Mouse (Mus musculus) splenic B cell, adult 2 months (primary cell): ENCODE results near the gene Ugt1a8.
"Not testable (repeated sequence)": the region's sequence is repeated elsewhere in the genome, so short reads cannot be mapped to it uniquely, and the experiment has no call there.

Source experiments
- DNase-seq: peaks from one replicate; pipeline ENCODE4 v3.0.0-alpha.2; 2011; ENCODE audit warnings: low read depth, low spot score
- H3K27me3 ChIP-seq: 2 replicates; pipeline ENCODE4 v1.6.1; 2012; ENCODE audit warnings: mild to moderate bottlenecking, low read length, moderate library complexity, mixed read lengths; ENCODE audit not compliant: control insufficient read depth, poor library complexity, insufficient read depth, severe bottlenecking
- H3K36me3 ChIP-seq: 2 replicates; pipeline ENCODE4 v1.6.1; 2012; ENCODE audit warnings: mild to moderate bottlenecking, low read length, moderate library complexity, mixed read lengths; ENCODE audit not compliant: control insufficient read depth, poor library complexity, insufficient read depth, severe bottlenecking

Gene Ugt1a8

DNA sequence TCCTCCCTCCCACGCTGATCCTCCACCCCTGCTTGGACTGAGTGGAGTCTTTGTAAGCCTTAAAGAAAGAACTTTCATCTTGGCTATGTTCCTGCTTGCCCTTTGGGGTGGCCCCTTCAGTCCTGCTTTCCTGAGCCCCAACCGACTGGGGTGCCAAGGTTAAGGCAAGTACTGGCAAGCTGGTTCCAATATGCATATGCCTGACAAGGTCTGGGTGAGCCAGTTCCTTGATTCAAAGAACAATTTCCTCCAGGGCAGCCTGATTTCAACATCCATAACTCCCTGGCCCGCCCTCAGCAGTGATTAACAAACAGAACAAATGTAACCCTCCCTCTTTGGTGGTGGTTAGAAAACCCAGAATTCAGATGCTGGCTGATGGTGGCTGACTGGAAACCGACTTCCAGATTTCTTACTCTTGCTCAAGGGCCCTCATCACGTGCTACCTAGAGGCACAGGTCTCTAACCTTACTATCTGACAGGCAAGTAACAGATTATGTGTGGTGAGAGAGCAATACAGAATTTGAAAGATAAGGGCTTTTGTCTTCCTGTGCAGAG is 46.9 kb downstream of the Ugt1a8 start, which contains the start of gene Ugt1a6a:
Gene Ugt1a6a (plus strand): TSS at position 353 of the 555 bp plus-strand sequence.
- DNase-seq, H3K27me3 ChIP-seq: not testable (repeated sequence)

DNA sequence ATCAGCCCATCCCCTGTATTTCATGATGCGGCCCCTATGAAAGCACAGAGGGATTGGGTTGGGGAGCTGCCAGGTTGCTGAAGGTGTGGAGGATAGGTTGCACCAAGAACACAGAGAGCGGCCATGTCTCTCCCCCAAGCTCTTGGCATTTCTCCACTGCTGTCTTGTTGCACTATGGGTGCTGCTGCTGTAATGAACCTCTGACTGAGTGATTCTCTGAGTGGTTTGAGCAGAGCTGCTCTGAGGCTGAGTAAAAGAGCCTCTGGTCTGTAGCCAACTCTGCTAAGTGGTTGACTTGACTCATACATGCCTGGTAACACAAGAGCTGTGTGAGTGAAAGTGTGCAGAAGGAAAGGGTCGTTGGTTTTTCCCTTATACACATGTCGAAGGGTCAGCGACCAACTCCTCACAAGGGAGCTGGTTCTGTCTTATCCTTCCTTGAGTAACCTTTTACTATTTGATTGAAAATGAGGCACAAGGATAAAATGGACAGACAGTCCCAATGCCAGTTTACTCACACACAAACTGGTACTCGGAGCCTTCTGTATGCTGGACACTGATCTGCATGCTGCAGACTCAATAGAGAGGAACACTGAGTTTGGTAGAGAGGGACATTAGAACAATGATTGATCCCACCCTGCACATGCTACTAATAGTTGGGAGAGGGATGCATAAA is 47.8 kb downstream of the Ugt1a8 start:
- not testable (repeated sequence) for DNase-seq, H3K36me3 ChIP-seq, H3K27me3 ChIP-seq

More for the DNA sequence above, 46.9 kb downstream of the Ugt1a8 start, which contains the start of gene Ugt1a6a:
- not testable (repeated sequence) for H3K36me3 ChIP-seq

DNA sequence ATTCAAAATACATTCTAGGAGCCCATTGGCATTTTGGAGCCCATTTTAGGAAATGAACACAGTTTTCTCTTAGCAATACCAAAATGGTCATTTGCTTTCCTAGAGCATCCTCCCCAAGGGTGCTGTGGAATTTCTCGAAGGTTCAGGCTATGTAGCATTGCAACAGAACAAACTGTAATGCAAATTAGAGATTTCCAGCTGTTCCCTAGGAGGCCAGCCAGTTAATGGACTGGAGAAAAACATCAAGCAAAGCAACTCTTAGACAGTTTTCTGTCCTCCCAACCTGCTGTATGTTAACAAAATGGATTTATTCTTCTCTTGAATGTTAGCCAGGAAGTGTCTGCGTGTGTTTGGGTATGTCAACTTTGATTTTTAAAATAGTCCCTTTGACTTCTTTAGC is 49.0 kb downstream of the Ugt1a8 start:
- no peak for DNase-seq
- H3K27me3 ChIP-seq, result no peaks in the 10 kb centered on the region

DNA sequence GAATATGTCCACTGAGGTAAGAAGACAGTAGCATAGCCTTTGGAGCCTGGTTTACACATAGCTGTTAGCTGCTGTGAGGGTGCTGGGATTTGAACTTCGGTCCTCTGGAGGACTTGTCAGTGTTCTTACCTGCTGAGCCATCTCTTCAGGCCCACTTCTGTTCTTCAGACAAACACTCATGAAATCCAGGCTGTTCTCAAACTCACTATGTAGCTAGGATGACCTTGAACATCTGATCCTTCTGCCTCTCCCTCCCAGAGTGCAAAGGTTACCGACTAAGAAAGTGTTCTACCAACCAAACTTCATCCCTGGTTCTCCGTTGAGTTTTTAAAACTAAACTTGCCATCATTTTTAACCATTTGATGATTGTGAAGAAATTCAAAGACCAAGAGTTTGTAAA is 49.7 kb downstream of the Ugt1a8 start:
- H3K36me3 ChIP-seq, result no peaks in the 10 kb centered on the region
- H3K27me3 ChIP-seq, result no peaks in the 10 kb centered on the region
- no peak for DNase-seq

More for the DNA sequence above, 49.0 kb downstream of the Ugt1a8 start:
- no peaks in the 10 kb centered on the region for H3K36me3 ChIP-seq

DNA sequence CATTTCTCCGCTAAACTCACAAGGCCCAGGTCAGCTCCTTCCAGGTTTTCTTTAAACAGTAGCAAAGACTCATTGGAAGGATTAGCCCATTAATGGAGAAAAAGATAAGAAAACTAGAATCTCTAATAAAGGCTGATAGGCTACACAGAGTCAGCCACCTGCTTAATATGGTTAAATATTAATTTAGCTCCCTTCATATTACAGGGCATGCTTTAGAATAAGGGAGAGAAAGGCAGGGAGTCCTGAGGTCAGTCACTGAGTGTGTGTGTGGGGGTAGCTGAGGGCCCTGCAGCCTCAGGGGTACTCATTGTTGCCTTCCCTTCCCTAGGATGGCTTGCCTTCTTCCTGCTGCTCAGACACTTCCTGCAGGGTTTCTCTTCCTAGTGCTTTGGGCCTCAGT is 50.5 kb downstream of the Ugt1a8 start:
- H3K36me3 ChIP-seq, result no peaks in the 10 kb centered on the region
- no peak for DNase-seq
- no peaks in the 10 kb centered on the region for H3K27me3 ChIP-seq

DNA sequence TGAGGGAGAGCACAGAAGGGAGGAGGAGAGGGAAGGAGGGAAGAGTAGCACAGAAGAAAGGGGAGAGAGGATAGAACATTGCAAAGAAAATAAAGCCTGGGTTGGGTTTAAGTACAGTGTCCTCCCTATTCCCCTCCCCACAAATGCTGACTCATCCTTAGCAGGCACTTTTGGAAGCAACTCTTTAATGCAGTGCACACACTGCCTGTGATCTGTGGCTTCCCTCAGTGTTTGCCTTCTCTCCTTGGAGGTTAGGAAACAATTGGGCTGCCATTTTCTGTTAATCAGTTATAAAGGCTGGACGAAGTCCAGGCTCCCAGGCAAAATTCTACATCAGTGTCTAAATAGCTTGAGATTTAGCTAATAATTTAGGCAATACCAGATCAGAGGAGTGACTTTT is 52.9 kb downstream of the Ugt1a8 start:
- H3K36me3 ChIP-seq, H3K27me3 ChIP-seq, DNase-seq: not testable (repeated sequence)

DNA sequence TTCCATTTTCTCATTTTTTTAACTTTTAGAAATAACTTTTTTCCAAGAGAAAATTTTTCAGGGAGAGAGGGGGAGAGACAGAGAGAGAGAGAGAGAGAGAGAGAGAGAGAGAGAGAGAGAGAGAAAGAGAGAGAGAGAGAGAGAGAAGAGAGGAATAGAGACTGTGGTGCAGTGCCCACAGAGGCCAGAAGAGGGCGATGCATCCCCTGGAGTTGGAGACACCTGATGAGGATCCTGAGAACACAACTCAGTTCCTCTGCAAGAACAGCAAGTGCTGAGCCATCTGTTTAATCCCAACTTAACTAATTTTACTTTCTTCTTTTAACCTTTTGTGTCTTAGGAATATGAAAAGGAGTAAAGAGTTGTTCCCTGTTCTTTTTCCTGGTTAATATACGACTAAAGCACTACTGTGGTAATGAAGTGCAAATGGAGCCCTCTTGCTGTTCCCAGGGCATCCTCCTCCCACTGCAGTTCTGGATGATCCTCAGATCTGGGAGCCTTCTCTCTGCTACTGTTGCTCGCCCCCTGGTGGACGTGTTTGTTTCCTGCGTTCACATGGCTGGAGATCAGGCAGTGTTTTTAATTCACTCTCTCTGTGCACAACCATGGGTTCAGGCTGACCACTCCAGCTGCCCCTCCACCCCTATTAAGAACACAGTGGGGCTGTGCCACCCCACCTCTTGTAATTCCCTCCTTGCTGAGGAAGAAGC is 56.5 kb downstream of the Ugt1a8 start:
- H3K36me3 ChIP-seq, H3K27me3 ChIP-seq: not testable (repeated sequence)
- peak; percentile 57 for DNase-seq

DNA sequence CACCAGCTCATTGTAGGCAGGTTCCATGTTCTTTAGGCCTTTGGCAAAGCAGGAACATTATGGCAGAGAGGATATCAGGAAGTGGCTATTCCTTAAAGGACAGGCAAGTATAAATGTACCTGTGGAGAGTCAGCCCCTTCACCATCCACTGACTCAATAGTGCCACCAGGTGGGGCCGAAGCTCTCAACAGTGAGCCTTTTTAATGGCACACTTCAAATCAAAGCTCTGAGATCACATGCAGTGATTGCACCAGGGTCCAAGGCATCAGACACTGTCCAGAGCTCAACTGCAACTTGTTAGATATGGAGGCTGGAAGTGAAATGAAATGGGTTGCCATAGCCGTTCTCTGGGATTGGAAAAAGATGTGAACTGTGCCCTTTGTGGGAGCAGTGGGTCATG is 57.7 kb downstream of the Ugt1a8 start:
- H3K27me3 ChIP-seq, H3K36me3 ChIP-seq: not testable (repeated sequence)
- peak; percentile 5 for DNase-seq

DNA sequence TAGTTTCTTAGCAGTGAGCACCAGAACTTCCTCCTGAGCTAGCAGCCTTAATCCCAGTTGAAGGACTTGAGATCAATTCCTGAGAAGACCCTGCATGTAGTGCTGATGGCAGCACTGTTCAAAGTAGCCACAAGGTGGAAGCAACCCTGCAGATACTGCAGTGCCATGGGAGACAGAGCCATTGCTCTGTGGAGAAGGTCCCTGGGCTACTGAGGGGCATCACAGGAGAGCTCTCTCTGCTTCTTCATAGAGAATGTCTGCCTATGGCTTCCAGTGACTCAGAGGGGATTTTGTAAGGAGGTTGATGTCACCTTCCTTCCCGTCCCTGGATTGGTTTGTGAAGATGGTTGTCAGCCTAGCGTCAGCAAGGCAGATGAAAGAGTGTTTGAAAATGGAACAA is 62.5 kb downstream of the Ugt1a8 start:
- DNase-seq, H3K36me3 ChIP-seq, H3K27me3 ChIP-seq: not testable (repeated sequence)

DNA sequence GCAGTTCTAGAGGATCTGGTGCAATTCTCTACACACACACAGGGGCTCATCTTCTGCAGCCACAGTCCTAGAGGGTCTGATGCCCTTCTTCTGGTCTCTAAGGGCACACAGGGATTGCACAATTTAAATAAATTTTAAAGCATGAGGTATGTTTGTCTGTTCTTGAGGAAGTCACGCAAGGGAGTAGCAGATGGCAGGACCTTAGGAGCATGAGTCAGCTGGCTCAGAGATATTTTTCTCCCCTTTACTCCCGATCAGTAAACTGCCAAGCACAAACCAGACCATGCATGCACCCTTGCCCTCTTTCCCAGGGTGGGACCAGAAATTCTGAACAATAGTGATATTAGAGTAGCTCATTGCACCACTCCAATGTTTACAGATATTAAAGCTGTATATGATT is 70.8 kb downstream of the Ugt1a8 start:
- no peak for DNase-seq
- Histone ChIP-seq H3K36me3 (no peaks in the 10 kb centered on the region), H3K27me3 (no peaks in the 10 kb centered on the region)

DNA sequence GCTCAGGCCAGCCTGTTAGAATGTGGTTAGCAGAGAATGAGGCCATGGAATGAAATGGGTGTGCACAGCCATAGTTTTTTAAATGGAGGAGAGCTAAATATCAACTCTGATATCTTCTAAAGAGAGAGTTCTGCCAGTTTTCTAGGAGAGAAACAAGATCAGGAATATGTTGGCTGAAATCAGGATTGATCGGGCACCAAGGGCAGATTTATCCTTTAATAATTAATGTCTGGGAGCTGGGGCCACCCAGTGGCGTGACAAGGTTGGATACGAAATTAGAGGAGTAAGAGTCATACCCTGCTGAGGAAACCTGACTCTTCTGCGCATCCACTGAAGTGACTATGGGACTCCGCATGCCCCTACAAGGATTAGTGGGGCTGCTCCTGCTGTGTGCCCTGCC is 78.1 kb downstream of the Ugt1a8 start, which contains the start of gene Ugt1a5:
Gene Ugt1a5 (plus strand): TSS at position 302 of the 400 bp plus-strand sequence.
- DNase-seq, result no peak
- no peaks in the 10 kb centered on the region; the same call in 1 of the 2 replicates for H3K27me3 ChIP-seq
- no peaks in the 10 kb centered on the region for H3K36me3 ChIP-seq

DNA sequence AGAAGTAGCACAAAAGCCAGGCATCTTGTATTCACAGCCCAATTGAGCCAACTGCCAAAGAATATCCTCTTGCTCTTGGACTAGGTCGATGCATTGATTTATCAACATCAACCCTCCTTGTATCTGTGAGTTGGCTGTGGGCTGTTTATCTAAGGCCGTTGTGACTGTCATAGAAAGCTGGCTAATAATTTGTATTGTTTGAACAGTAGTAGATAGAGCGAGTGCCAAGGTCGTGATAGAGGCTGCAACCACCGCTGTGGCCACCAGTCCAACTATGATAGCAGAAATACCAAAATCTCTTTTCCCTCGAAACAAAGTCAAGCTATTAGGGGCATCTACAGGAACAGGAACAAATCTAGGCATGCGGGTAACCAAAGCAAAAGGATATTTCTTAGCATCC is 84.6 kb downstream of the Ugt1a8 start:
- not testable (repeated sequence) for H3K36me3 ChIP-seq, DNase-seq, H3K27me3 ChIP-seq

DNA sequence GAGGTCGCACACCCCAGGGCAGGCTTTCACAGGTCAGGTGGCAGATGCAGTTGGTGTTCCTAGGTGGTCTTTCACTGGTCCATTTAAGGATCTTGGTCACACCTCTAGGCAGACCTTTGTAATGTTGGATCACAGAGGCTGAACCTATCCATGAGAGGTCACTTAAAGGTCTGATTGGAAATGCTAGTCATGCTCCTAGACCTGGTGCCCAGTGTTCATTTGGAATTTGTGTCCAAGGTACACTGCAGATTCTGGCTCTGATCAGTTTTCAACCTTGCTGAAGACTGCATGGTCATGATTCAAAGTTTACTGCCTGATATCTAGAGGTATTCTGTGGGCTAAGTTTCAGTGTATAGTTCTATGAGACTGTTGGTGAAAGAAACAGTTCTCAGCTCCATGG is 92.0 kb downstream of the Ugt1a8 start:
- Histone ChIP-seq H3K36me3 (no peaks in the 10 kb centered on the region), H3K27me3 (no peaks in the 10 kb centered on the region)
- DNase-seq, result no peak

DNA sequence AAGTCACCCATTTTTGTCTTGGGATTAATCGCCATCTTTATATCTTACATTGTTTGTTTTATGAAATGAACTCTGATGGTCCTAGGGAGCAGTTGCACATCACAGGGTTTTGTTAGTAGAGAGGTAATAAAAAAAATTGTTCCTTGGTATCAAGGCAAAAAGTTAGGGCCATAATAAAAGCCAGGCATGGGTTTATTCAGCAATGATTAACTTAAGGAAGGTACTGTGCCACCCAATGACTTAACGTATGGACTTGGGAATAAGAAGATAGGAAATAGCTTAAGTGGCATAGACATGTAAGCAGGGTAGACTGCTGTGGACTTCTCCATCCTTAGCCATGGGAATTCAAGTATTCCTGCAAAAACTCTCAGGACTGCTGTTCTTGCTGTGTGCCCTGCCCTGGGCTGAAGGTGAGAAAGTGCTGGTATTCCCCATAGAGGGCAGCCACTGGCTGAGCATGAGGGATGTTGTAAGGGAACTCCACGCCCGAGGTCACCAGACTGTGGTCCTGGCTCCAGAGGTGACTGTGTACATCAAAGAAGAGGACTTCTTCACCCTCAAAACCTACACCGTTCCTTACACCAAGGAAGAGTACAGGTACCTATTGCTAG is 98.8 kb downstream of the Ugt1a8 start:
- Histone ChIP-seq H3K36me3 (no peaks in the 10 kb centered on the region), H3K27me3 (no peaks in the 10 kb centered on the region)
- DNase-seq, result no peak

DNA sequence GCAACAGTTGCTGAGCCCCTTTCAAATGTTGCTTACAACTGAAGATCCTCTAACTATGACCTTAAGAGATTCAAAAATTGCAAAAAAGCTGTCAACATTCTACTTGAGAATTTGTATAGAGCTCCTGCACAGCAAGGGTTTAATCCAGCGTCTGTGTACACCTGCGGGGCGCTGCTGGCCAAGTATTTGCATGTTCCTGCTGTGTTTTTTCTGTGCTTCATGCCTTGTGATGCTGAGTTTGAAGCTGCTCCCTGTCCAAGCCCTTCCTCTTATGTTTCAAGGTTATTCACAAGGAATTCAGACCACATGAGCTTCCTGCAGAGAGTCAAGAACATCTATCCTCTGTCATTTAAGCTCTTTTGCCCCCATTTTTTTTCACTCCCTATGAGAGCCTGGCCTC is 104.5 kb downstream of the Ugt1a8 start:
- no peak for DNase-seq
- H3K36me3 ChIP-seq, result no peaks in the 10 kb centered on the region
- no peaks in the 10 kb centered on the region for H3K27me3 ChIP-seq
